Mouse (Mus musculus): Measurements from ENCODE around the gene Parp11. TPM values are rescaled to one million over a fixed set of nuclear protein-coding genes. Genes with fewer than 3 reads are reported as not detected.
"Not testable (repeated sequence)": the region's sequence is repeated elsewhere in the genome, so short reads cannot be mapped to it uniquely, and the experiment has no call there.

Gene Parp11
- polyA plus RNA-seq, 1 experiment from 2014 or later: 17.8 TPM

DNA sequence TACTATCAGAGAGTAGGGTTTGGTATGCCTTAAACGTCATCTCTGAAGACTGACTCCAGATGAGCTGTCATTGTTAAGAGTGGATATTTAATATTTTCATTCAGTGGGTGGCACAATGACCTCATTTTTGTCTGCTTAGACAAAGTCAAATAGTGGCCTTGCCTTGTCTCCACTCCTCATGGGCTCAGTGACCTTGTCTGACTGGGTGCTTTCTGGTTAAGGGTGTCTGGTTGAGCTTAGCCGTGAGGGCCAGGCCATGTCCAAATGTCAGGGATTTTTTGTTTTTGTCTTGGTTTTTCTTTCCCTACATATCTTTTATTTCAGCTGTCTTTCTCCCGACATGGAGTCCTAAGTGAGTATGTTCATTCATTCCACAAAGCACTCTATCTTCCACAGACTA, 54.2 kb downstream of the Parp11 start:
- Histone ChIP-seq H3K36me3 (ENCODE audit: control insufficient read depth, insufficient read depth, low read length) (no peaks in the 10 kb centered on the region), H3K27me3 (replicated peaks; ENCODE audit: control insufficient read depth, insufficient read depth, low read length) (no peaks in the 10 kb centered on the region), H3K4me3 (ENCODE audit: low read length) (no peak overlapping the region), H3K4me2 (ENCODE audit: low read depth, low read length) (no peak overlapping the region), H3K27ac (ENCODE audit: low read length) (no peak overlapping the region), H3K9ac (ENCODE audit: low read depth, low read length) (no peak overlapping the region), H3K9me3 (ENCODE audit: control insufficient read depth, low read length) (no peaks in the 10 kb centered on the region), H3K4me1 (ENCODE audit: control insufficient read depth, insufficient read depth, low read length) (no peaks in the 10 kb centered on the region)
- ATAC-seq: no peak
- 75% methylated on average over 3 of the region's 3 CpGs for WGBS

DNA sequence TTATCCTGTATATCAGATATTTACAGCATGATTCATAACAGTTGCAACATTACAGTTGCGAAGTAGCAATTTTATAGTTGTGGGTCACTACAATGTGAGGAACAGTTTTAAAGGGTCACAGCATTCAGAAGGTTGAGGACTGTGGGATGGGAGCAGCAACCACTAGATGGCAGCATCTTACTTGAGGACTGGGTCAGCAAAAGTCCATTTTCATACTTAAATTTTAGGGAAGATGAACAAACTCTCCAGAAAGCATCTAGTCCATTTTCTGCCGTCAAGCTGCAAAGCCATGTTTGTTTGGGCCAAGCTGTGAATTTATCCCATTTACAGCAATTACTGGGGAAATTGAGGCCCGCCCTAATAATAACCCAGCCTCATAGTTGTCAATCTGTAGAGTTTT, 55.9 kb downstream of the Parp11 start:
- no peaks in the 10 kb centered on the region for H3K9me3 ChIP-seq (ENCODE audit: control insufficient read depth, low read length)
- no peak for ATAC-seq
- no peaks in the 10 kb centered on the region for H3K27me3 ChIP-seq (replicated peaks; ENCODE audit: control insufficient read depth, insufficient read depth, low read length)
- 55% methylated on average over 3 of the region's 3 CpGs for WGBS
- H3K4me3 ChIP-seq (ENCODE audit: low read length): no peak overlapping the region
- H3K27ac ChIP-seq (ENCODE audit: low read length): no peak overlapping the region
- H3K9ac ChIP-seq (ENCODE audit: low read depth, low read length): no peak overlapping the region
- no peaks in the 10 kb centered on the region for H3K4me1 ChIP-seq (ENCODE audit: control insufficient read depth, insufficient read depth, low read length)
- no peak overlapping the region for H3K4me2 ChIP-seq (ENCODE audit: low read depth, low read length)
- H3K36me3 ChIP-seq (ENCODE audit: control insufficient read depth, insufficient read depth, low read length): no peaks in the 10 kb centered on the region

DNA sequence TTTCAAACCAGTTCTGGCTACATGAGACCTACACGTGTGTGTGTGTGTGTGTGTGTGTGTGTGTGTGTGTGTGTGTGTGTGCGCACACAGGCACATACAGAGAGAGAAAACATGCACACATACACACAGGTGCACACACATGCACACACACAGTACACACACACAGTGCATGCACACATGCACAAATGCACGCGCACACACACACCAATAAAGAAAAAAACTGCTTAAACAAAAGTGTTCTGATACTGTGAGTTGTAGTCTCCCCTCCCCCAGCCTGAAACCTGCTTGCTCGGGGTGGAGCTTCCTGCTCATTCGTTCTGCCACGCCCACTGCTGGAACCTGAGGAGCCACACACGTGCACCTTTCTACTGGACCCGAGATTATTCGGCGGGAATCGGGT, 67.1 kb downstream of the Parp11 start:
- H3K4me2 ChIP-seq (ENCODE audit: low read depth, low read length); H3K4me3 ChIP-seq (ENCODE audit: low read length); H3K27ac ChIP-seq (ENCODE audit: low read length); H3K36me3 ChIP-seq (ENCODE audit: control insufficient read depth, insufficient read depth, low read length); H3K9me3 ChIP-seq (ENCODE audit: control insufficient read depth, low read length); H3K4me1 ChIP-seq (ENCODE audit: control insufficient read depth, insufficient read depth, low read length); H3K27me3 ChIP-seq (replicated peaks; ENCODE audit: control insufficient read depth, insufficient read depth, low read length); H3K9ac ChIP-seq (ENCODE audit: low read depth, low read length); ATAC-seq: not testable (repeated sequence)
- 86% methylated on average over 6 of the region's 12 CpGs for WGBS

DNA sequence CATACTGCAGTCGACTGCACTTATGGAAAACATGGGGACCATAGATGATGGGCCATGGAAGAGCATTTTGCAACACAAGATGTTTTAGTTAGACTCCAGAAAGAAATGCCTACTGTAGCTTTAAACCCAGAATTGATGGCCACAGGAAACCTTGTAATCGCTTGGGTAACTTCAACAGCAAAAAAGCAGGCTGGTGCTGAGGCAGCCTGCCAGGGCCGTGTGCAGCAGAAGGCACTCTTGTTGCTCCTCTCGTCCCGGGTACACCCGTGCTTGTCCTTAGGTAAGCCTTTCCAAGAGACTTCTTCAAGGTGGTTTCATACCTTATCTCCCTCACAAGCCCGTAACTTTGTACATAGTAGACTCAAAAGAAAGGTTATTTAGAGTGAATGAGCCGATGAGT, 74.5 kb downstream of the Parp11 start:
- no peak overlapping the region for H3K4me2 ChIP-seq (ENCODE audit: low read depth, low read length)
- H3K27ac ChIP-seq (ENCODE audit: low read length): no peak overlapping the region
- no peaks in the 10 kb centered on the region for H3K27me3 ChIP-seq (replicated peaks; ENCODE audit: control insufficient read depth, insufficient read depth, low read length)
- no peaks in the 10 kb centered on the region for H3K9me3 ChIP-seq (ENCODE audit: control insufficient read depth, low read length)
- H3K4me1 ChIP-seq (ENCODE audit: control insufficient read depth, insufficient read depth, low read length): no peaks in the 10 kb centered on the region
- whole genome bisulfite sequencing: 71% methylated on average over 8 of the region's 8 CpGs
- H3K9ac ChIP-seq (ENCODE audit: low read depth, low read length): no peak overlapping the region
- H3K4me3 ChIP-seq (ENCODE audit: low read length): no peak overlapping the region
- no peak for ATAC-seq
- no peaks in the 10 kb centered on the region for H3K36me3 ChIP-seq (ENCODE audit: control insufficient read depth, insufficient read depth, low read length)

DNA sequence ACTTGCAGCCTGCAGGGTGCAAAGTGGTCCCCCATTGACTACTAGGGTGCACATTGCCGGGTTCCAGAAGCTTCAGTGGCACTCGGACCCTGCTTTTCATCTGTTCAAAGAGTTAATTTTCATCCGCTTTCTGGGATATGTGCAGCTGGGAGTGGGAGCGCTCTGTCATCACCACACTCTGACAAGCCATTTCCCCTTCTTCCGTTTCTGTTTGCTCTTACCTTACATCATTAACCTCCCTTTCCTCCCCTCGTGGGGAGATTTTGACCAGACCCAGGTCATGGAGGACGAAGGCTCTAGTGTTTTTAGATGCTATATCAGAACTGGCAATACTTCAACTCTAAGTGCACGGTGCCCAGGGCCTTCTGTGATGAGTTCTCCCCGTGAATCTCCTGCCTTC, 75.7 kb downstream of the Parp11 start:
- H3K9me3 ChIP-seq (ENCODE audit: control insufficient read depth, low read length): no peaks in the 10 kb centered on the region
- no peaks in the 10 kb centered on the region for H3K36me3 ChIP-seq (ENCODE audit: control insufficient read depth, insufficient read depth, low read length)
- H3K4me1 ChIP-seq (ENCODE audit: control insufficient read depth, insufficient read depth, low read length): no peaks in the 10 kb centered on the region
- no peak overlapping the region for H3K4me2 ChIP-seq (ENCODE audit: low read depth, low read length)
- H3K9ac ChIP-seq (ENCODE audit: low read depth, low read length): no peak overlapping the region
- 32% methylated on average over 9 of the region's 9 CpGs for WGBS
- no peak overlapping the region for H3K4me3 ChIP-seq (ENCODE audit: low read length)
- ATAC-seq: no peak
- no peak overlapping the region for H3K27ac ChIP-seq (ENCODE audit: low read length)
- no peaks in the 10 kb centered on the region for H3K27me3 ChIP-seq (replicated peaks; ENCODE audit: control insufficient read depth, insufficient read depth, low read length)

DNA sequence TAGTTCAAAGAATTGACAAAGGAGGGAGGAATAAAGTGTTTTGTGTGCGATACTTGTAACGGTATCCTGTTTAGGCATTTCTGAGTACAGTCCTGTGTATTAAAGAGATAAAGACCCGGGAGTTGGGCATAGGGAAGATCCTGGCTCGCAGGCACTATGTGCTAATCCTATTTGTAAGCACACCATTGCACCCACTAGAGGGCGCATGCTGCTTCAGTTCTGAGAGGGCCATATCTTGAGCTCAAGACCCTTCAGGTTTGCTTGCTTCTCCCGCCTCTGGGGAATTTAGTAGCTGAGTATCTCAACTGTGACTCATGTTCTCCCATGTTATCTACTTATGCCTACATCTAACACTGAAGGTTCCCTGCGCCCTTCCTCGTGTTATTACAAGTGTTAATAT, 77.8 kb downstream of the Parp11 start:
- no peak overlapping the region for H3K4me3 ChIP-seq (ENCODE audit: low read length)
- no peak for ATAC-seq
- 35% methylated on average over 8 of the region's 8 CpGs for WGBS
- H3K27ac ChIP-seq (ENCODE audit: low read length): no peak overlapping the region
- no peaks in the 10 kb centered on the region for H3K9me3 ChIP-seq (ENCODE audit: control insufficient read depth, low read length)
- H3K4me1 ChIP-seq (ENCODE audit: control insufficient read depth, insufficient read depth, low read length): no peaks in the 10 kb centered on the region; the same call in 1 of the 2 replicates
- H3K4me2 ChIP-seq (ENCODE audit: low read depth, low read length): no peak overlapping the region
- no peak overlapping the region for H3K9ac ChIP-seq (ENCODE audit: low read depth, low read length)
- no peaks in the 10 kb centered on the region for H3K27me3 ChIP-seq (replicated peaks; ENCODE audit: control insufficient read depth, insufficient read depth, low read length)
- H3K36me3 ChIP-seq (ENCODE audit: control insufficient read depth, insufficient read depth, low read length): no peaks in the 10 kb centered on the region

DNA sequence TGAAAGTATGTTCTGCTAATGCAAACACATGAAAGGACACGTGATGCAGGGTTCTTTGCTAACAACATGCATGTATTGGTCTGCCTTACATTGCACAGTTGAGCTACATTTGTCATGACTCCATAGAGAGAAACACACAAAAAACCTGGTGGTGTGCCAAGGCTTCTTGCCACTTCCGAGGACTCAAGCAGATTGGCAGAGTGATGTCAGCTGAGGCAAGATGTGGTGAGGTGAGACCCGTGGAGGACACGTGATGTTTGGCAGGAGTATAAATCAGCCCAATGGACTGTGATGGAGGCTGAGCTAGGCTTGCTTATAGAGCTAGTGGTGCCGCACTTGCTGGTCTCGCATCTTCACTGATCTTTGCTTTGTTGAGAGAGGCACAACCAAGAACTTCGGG, 82.0 kb downstream of the Parp11 start:
- H3K4me2 ChIP-seq (ENCODE audit: low read depth, low read length): no peak overlapping the region
- no peak overlapping the region for H3K9ac ChIP-seq (ENCODE audit: low read depth, low read length)
- H3K27ac ChIP-seq (ENCODE audit: low read length): no peak overlapping the region
- H3K36me3 ChIP-seq (ENCODE audit: control insufficient read depth, insufficient read depth, low read length): no peaks in the 10 kb centered on the region
- H3K4me1 ChIP-seq (ENCODE audit: control insufficient read depth, insufficient read depth, low read length): peaks cover 7% of the 10 kb centered on the region
- 89% methylated on average over 7 of the region's 7 CpGs for WGBS
- H3K9me3 ChIP-seq (ENCODE audit: control insufficient read depth, low read length): no peaks in the 10 kb centered on the region
- no peak for ATAC-seq
- no peaks in the 10 kb centered on the region for H3K27me3 ChIP-seq (replicated peaks; ENCODE audit: control insufficient read depth, insufficient read depth, low read length)
- H3K4me3 ChIP-seq (ENCODE audit: low read length): no peak overlapping the region

DNA sequence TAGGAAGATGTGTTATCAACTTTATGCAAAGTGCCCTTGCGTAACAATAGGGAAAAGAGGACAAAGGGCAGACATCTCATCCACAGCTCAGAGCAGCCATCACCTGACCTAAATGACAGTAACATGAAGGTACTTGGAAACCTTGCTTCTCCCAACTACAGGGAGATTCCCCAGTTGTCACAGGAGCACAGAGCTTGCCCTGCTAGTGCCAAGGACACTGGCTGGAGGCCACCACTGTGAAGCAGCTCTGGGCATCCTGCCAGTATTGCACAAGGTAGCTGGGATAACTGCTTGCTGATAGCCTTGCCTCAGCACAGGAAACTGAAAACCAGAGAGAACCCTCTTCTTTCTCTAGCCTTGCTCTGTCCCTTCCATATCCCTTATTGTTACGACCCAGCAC, 82.8 kb downstream of the Parp11 start:
- H3K27me3 ChIP-seq (replicated peaks; ENCODE audit: control insufficient read depth, insufficient read depth, low read length): no peaks in the 10 kb centered on the region
- H3K4me2 ChIP-seq (ENCODE audit: low read depth, low read length): no peak overlapping the region
- H3K36me3 ChIP-seq (ENCODE audit: control insufficient read depth, insufficient read depth, low read length): no peaks in the 10 kb centered on the region
- H3K9me3 ChIP-seq (ENCODE audit: control insufficient read depth, low read length): no peaks in the 10 kb centered on the region
- WGBS: 47% methylated on average over 2 of the region's 2 CpGs
- peak overlapping the region; percentile 33 for H3K27ac ChIP-seq (ENCODE audit: low read length)
- H3K4me1 ChIP-seq (ENCODE audit: control insufficient read depth, insufficient read depth, low read length): peaks cover 7% of the 10 kb centered on the region
- ATAC-seq: peak; percentile 83
- H3K9ac ChIP-seq (ENCODE audit: low read depth, low read length): no peak overlapping the region
- H3K4me3 ChIP-seq (ENCODE audit: low read length): no peak overlapping the region

DNA sequence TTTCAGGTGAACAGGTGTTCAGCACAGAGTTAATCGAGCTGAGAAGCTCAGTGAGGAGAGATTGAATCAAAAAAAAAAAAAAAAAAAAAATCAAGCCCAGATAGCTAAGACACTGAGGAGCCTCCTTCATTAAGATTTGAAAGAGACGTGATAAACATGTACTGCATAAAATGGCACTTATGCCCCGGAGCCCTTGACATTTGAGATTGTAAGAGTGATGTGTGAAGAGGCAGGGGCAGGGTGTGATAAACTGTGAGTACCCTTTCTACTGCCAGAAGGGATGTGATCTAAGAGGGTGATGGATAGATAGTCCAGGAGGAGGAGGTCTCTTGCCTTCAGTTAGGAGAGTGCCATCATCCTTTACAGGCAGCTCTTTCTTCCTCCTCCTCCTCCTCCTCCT, 83.6 kb downstream of the Parp11 start:
- Histone ChIP-seq H3K27ac (ENCODE audit: low read length) (no peak overlapping the region), H3K4me1 (ENCODE audit: control insufficient read depth, insufficient read depth, low read length) (peaks cover 7% of the 10 kb centered on the region), H3K4me2 (ENCODE audit: low read depth, low read length) (no peak overlapping the region), H3K9me3 (ENCODE audit: control insufficient read depth, low read length) (no peaks in the 10 kb centered on the region), H3K36me3 (ENCODE audit: control insufficient read depth, insufficient read depth, low read length) (no peaks in the 10 kb centered on the region), H3K27me3 (replicated peaks; ENCODE audit: control insufficient read depth, insufficient read depth, low read length) (no peaks in the 10 kb centered on the region), H3K4me3 (ENCODE audit: low read length) (no peak overlapping the region), H3K9ac (ENCODE audit: low read depth, low read length) (no peak overlapping the region)
- 66% methylated on average over 3 of the region's 3 CpGs for WGBS
- no peak for ATAC-seq

DNA sequence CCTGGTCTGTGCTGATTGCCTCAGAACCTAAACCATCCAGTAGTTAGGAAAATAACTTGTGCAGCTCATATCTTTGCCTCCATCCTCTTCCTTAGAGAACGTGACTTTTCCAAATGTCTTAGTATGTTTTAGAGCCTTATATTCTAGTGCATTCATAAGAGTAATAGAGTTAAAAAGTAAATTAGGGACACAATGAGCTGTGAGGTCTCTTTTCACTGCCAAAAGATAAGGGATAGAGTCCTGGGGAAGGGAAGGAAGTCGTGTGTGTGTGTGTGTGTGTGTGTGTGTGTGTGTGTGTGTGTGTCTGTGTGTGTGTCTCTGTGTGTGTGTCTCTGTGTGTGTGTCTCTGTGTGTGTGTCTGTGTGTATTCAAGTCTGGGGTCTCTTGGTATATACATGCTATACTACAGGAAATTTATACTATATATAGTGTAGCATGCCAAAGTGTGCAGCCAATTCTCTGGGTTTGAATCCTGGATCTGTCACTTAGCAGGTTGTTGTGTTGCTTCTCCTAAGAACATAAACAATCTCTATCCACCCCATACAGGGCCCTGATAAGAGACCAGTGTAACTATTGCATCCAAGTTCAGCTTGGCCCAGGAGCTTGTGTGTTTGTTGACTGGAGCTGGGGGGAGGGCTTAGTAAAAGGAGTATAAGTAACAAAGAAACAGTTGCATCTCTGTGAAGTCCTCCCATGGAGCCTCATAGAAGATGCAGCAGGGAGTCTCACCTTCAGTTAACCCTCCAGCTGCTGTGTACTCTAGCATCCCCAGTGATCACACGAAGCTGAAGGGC, 85.0 kb downstream of the Parp11 start:
- no peak for ATAC-seq
- Histone ChIP-seq H3K9ac (ENCODE audit: low read depth, low read length) (no peak overlapping the region), H3K9me3 (ENCODE audit: control insufficient read depth, low read length) (no peaks in the 10 kb centered on the region), H3K27ac (ENCODE audit: low read length) (no peak overlapping the region), H3K4me1 (ENCODE audit: control insufficient read depth, insufficient read depth, low read length) (peaks cover 7% of the 10 kb centered on the region), H3K36me3 (ENCODE audit: control insufficient read depth, insufficient read depth, low read length) (no peaks in the 10 kb centered on the region), H3K4me3 (ENCODE audit: low read length) (no peak overlapping the region), H3K4me2 (ENCODE audit: low read depth, low read length) (no peak overlapping the region), H3K27me3 (replicated peaks; ENCODE audit: control insufficient read depth, insufficient read depth, low read length) (no peaks in the 10 kb centered on the region)
- WGBS: 42% methylated on average over 3 of the region's 3 CpGs
